Mouse (Mus musculus) CD4-positive helper T cell, adult 2 months (primary cell): ENCODE results near the gene Astl.

Experiments
- DNase-seq: peaks from one replicate; pipeline ENCODE4 v3.0.0-alpha.2; 2012; ENCODE audit warnings: low read depth, missing footprints, low spot score

The Astl gene

DNA sequence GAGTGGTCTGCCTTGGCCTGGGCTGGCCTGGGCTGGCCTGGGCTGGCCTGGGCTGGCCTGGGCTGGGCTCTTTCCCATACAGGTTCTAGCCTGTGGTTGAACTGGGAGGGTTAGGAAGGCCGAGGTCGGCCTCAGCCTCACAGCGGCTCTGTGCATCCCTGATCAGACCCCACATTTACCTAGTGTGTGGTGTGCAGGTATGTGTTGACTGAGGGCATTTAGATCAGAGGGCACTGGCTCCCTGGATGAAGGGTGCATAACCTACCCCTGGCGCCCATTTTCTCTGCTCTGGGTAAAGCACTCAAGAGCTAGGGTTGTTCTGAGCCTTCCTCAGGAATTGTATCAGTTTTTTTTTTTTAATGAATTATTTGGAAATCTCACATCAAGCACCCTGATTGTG is at the start of gene Astl:
Gene Astl, plus strand, starts transcription at position 224 of the 400 bp plus-strand sequence.
- DNase-seq, result peak; percentile 51

GRCm38 (mm10) chr2:127292250-127292649 is 46.2 kb upstream of the Astl start:
- no peak for DNase-seq

DNA sequence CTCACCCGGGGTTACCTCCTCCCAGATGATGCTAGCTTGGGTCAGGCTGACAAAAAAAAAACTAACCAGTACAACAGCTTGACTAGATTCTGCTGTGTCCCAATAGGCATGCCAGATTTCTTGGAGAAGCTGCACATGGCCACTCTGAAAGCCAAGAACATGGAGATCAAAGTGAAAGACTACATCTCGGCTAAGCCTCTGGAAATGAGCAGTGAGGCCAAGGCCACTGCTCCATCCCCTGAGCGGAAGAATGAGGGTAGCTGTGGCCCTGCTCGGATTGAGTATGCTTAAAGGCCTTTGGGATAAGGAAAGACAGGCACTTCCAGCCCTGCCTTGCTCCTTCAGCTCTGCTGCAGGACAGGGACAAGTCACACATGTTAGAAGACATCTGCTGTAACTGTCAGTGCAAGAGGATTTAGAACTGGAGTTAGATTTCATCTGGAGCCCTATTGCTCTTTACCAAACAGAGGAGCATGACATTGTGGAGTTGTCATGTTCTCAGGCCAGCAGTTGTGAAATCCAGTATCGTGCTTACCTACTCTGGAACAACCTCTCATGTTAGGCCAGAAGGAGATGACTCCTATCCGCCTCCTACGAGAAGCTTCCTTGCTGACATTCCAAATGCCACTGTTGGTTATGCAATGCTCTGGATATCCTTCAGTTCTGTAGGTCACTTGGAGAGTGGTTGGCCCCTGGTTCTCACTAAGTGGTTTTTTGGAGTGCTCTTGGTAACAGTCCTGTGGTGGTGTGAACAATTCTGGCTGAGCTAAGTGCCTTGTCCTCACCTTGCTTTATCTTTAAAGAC is 41.2 kb upstream of the Astl start:
- DNase-seq, result no peak

DNA sequence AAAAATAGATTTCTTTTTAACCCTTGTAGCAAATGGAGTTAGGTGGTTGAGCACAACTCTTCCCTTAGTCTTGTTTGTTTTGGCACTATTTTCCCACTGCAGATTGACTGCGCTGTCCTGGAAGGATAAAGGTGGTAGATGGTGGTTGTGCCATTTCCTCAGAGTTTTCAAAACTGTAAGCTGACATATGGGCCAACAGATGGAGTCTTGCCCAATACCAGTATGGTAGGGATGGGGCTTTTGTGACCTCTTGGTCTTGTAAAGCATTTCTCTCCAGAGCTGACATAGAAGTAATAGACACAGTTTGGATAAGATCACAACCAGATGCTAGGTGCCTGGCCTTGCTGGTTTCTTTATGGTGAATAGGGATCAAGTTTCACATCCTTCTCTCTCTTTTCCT is 40.4 kb upstream of the Astl start:
- no peak for DNase-seq

GRCm38 (mm10) chr2:127300701-127301100 is 37.7 kb upstream of the Astl start:
- peak; percentile 47 for DNase-seq

DNA sequence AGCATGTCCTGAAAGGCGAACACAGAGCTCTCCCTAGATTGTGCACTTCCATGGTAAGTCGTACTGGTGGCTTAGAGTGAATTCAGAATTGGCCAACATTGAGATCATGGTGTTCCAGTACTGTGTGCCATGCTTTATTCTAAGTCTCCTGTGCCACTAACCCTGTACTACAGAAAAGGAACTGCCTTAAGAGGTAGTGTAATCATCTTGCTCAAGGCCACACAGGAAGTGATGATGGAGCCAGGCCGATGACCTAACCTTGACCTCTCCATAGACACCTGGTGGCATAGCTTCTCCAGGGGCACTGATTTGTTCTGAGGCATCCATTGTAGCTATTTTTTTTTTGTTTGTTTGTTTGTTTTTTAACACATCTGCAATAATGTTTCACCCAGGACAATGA is 36.6 kb upstream of the Astl start:
- peak; percentile 34 for DNase-seq

- DNase-seq, result peak; percentile 27
These were observed 34.2 kb upstream of the Astl start for GRCm38 (mm10) chr2:127304192-127304591.

DNA sequence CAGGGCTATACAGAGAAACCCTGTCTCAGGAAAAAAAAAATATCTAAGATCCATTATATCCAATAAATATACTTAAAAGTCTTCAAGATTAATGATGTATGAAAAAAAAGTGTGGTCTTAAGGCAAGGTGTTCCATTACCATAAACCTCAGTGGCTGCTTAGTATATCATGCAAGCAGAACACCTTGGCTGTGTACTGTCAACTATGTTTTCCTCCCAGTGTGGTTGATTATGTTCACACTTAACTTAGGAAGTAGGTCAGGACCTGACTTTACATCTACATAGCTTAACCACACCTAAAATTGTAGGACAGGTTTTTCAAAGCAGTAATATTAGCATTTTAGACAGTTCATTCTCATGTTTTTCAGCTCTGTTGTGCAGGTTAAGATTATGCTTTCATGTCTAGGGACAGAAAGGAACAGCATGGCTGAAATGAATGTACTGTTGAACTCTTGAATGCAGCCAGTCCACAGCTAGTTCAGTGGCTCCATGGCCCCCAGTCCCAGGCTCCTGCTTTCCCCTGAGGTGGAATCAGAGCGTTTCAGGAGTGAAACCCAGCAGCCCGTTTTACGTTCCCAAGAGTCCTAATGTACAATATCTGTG is 33.7 kb upstream of the Astl start:
- DNase-seq, result peak; percentile 43

- peak; percentile 73 for DNase-seq
These were observed 32.3 kb upstream of the Astl start for GRCm38 (mm10) chr2:127306123-127306522.

- DNase-seq, result no peak
These were observed 31.3 kb upstream of the Astl start for GRCm38 (mm10) chr2:127307179-127307578.

GRCm38 (mm10) chr2:127308660-127309059 is 29.8 kb upstream of the Astl start:
- peak; percentile 71 for DNase-seq

DNA sequence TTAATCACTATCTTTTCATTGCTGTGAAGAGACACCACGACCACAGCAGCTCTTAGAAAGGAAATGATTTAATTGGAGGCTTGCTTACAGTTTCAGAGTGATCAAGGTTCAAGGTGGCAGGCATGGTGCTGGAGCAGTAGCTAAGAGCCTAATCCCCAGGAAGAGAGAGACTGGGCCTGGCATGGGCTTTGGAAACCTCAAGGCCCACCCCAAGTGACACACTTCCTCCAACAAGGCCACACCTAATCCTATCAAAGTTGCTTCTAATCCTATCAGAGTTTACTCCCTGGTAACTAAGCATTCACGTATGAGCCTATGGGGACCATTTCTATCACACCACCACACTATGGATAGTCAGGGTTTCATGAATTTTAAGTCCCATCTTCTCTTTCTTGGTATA is 28.2 kb upstream of the Astl start:
- peak; percentile 49 for DNase-seq

- no peak for DNase-seq
These were observed 27.8 kb upstream of the Astl start for GRCm38 (mm10) chr2:127310685-127311084.

DNA sequence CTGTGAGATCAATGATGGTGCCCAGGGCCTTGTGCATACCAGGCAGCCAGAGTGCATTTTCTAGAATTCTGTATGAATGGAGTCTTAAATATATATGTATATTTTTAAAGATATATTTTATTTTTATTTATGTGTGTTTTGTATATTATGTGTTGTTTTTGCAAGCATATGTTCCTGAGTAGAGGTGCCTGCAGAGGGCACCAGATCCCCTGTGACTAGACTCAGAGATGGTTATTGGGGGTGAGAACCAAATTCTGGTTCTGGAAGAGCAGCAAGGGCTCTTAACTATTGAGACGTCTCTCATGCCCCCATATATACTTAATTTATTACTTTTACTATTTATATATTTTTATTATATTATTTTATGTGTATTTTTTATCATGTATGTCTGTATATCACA is 27.2 kb upstream of the Astl start:
- no peak for DNase-seq

GRCm38 (mm10) chr2:127312801-127313200 is 25.6 kb upstream of the Astl start:
- peak; percentile 59 for DNase-seq

- DNase-seq, result peak; percentile 34
These were observed 24.6 kb upstream of the Astl start for GRCm38 (mm10) chr2:127313878-127314277.

DNA sequence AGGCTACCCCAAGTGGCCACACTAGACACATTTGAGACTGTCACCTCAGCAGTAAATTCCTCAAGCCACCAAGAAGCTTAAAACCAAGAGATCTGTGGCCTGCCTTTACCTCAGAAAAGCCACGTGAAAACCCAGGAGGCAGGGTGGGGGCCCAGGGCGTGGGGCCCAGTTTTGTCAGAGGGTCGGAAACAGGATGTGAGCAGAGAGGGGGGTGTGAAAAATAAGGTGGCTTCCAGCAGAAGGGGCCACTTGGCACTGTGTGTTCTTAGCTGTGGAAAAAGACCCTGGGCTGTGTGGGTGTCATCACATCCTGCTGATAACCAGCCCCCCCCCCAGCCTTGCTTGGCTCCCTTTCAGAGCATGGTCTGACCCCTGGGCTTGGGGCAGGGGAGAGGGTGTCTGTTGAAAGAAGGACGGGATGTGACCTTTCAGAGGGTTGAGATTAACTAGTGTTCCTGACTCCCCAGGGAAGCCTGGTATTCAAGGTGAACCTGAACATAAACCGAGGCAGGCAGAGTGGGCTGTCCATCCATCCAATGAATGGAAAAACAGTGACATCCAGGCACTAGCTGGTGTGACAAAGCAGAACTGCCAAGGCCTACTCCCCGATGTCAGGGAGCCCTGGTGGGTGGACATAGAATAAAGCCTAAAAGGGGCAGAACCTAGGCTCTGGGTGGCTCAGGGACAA is 23.8 kb upstream of the Astl start:
- DNase-seq, result peak; percentile 93

DNA sequence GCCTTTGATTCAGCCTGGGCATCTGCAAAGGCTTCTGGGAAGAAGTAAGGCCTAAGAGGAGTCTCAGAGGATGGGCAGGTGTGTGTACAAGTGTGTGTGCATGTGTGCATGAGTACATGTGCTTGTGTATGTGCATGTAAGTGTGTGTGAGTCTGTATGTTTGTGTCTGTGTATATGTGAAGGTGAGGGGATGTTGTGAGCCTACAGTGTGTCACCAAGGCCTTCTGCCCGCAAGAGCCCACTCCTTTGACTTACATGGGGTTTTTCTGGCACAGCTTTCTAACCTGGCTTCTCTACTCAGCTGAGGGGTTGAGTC is 23.3 kb upstream of the Astl start:
- DNase-seq, result no peak

DNA sequence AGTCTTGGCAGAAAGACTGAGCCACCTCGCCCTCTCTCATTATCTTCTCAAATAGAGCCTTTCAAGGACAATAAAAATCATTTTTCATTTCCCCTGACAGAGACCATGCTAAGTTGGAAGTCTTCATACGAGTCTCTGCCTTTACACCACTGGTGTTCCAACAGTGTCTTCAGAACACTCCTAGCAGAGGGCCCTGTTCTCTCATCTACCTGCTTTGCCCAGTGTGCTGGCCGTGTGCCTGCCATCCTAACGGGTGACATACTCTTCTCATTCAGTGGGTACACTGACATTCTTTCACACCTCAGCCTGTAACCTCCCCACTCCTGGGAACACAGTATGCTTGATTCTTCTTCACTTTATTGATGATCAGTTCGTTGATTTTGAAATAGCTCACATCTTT is 22.0 kb upstream of the Astl start:
- DNase-seq, result no peak

GRCm38 (mm10) chr2:127318136-127318535 is 20.3 kb upstream of the Astl start:
- peak; percentile 83 for DNase-seq

DNA sequence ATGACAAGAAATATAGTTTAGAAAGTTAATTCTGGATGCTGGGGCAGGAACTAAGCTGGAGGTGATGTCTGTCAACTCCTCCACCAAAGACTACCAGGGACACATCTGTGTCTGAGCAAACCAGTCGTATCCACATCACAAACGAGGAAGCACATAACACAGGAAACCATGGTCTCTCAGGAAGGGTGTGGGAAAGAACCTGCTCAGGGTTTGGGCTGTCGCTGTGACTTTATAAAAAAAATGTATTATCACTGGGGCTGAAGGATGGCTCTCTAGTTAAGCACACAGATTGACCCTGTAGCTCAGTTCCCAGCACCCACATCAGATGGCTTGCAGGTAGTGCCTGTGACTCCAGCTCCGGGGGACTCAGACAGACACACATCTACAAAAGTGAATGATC is 19.4 kb upstream of the Astl start:
- peak; percentile 82 for DNase-seq

- DNase-seq, result peak; percentile 21
These were observed 15.7 kb upstream of the Astl start for GRCm38 (mm10) chr2:127322671-127323285.
